Mouse (Mus musculus): ENCODE data around the gene Slmap. TPM values are rescaled to one million over a fixed set of nuclear protein-coding genes. Genes with fewer than 3 reads are reported as not detected.
A peak's percentile ranks its signal among the peaks of the same experiment; 100 is the strongest.

The Slmap gene
- total and polyA plus RNA-seq, 3 experiments, result 19.0 to 61.0 (median 51.0) TPM

DNA sequence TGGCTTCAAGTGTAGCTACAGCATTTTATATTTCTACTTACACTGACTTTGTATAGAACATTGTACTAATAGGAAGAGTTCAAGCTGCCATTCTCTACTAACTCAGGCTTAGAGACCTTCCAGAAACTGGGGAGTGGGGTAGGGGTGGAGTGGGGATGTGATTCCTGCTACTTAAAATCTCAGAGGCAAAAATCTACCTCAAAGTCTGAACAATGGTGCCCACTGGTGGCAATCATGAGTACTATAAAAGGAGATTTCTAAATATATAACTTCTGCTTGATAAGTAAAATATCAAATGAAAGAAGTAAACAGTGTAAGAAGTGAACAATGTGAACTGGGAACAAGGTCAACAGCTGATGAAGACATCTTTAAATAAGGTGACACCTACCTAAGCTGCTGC, 75.2 kb downstream of the Slmap start:
- Histone ChIP-seq H3K4me1 (ENCODE audit: control insufficient read depth in 1 of 2, insufficient read depth in 2 of 2) (peaks cover 0 to 18% of the 10 kb centered on the region in 2 experiments; a peak in 2 of 4 replicates), H3K27ac (ENCODE audit: insufficient read depth, low read depth) (no peak overlapping the region), H3K27me3 (replicated peaks) (no peaks in the 10 kb centered on the region), H3K9me3 (replicated peaks; ENCODE audit: low read length) (peaks cover 4% of the 10 kb centered on the region), H3K79me2 (replicated peaks; ENCODE audit: control insufficient read depth, extremely low read depth, insufficient read depth, poor library complexity, severe bottlenecking) (no peaks in the 10 kb centered on the region), H3K9ac (ENCODE audit: insufficient read depth, low read depth) (no peak overlapping the region), H3K36me3 (replicated peaks in 1 of 2; ENCODE audit: control insufficient read depth in 1 of 2, insufficient read depth in 1 of 2, low read length in 1 of 2) (peaks cover 20 to 70% of the 10 kb centered on the region in 2 experiments), H3K4me3 (replicated peaks in 1 of 3; ENCODE audit: low read depth in 2 of 3, low read length in 2 of 3, poor library complexity in 1 of 3) (no peak overlapping the region), H3K4me2 (ENCODE audit: insufficient read depth, low read depth, poor library complexity, severe bottlenecking) (no peak overlapping the region)
- dilution Hi-C loops (cut with MboI; ENCODE audit: extremely low pct_ligation_motif_present, extremely low pct_unique_long_range_greater_than_20kb, low sequenced_read_pairs), result no loop called here
- TF ChIP-seq BHLHE40 (IDR thresholded peaks at IDR 0.05; ENCODE audit: low read depth, low read length) (no peak), KAT2A (IDR thresholded peaks at IDR 0.05; ENCODE audit: insufficient replicate concordance, low read length) (no peak), SMC3 (IDR thresholded peaks at IDR 0.05; ENCODE audit: low read depth, low read length) (peak; percentile 37), MEF2A (IDR thresholded peaks at IDR 0.05; ENCODE audit: borderline replicate concordance, low read depth, low read length) (no peak), ZKSCAN1 (IDR thresholded peaks at IDR 0.05; ENCODE audit: borderline replicate concordance, low read depth, low read length) (no peak), NELFE (IDR thresholded peaks at IDR 0.05; ENCODE audit: low read depth, low read length) (no peak), UBTF (IDR thresholded peaks at IDR 0.05; ENCODE audit: low read depth, low read length) (no peak), MAFK (IDR thresholded peaks at IDR 0.05; ENCODE audit: insufficient replicate concordance, low read length) (no peak), CHD2 (IDR thresholded peaks at IDR 0.05; ENCODE audit: low read length) (no peak), CTCF (conservative IDR thresholded peaks at IDR 0.05 in 1 of 2, IDR thresholded peaks at IDR 0.05 in 1 of 2; ENCODE audit: low read depth in 2 of 2, low read length in 2 of 2) (peak in 1 of 2 experiments; percentile 58; a peak in 2 of 4 replicates), USF1 (IDR thresholded peaks at IDR 0.05; ENCODE audit: low read depth, low read length) (no peak), ZNF384 (IDR thresholded peaks at IDR 0.05; ENCODE audit: low read depth, low read length) (no peak), NRF1 (IDR thresholded peaks at IDR 0.05; ENCODE audit: low read depth, low read length) (no peak), MAZ (IDR thresholded peaks at IDR 0.05; ENCODE audit: low read depth, low read length) (no peak), ETS1 (conservative IDR thresholded peaks at IDR 0.05; ENCODE audit: low read depth, low read length) (no peak), ELF1 (IDR thresholded peaks at IDR 0.05; ENCODE audit: low read depth, low read length) (no peak), TCF12 (IDR thresholded peaks at IDR 0.05; ENCODE audit: low read depth, low read length) (no peak), MXI1 (IDR thresholded peaks at IDR 0.05; ENCODE audit: low read depth, low read length) (no peak), TBP (conservative IDR thresholded peaks at IDR 0.05; ENCODE audit: low read depth, low read length) (no peak), POLR2AphosphoS2 (IDR thresholded peaks at IDR 0.05; ENCODE audit: low read depth, low read length) (no peak), PAX5 (IDR thresholded peaks at IDR 0.05; ENCODE audit: low read length) (no peak), JUN (IDR thresholded peaks at IDR 0.05; ENCODE audit: insufficient read depth, low read depth, low read length) (no peak), RAD21 (IDR thresholded peaks at IDR 0.05; ENCODE audit: low read depth, low read length) (peak; percentile 44), IRF4 (IDR thresholded peaks at IDR 0.05; ENCODE audit: low read depth, low read length) (no peak), HCFC1 (IDR thresholded peaks at IDR 0.05; ENCODE audit: low read depth, low read length) (no peak)
- in situ Hi-C loops (cut with MboI; ENCODE audit: low pct_ligation_motif_present, low pct_unique_long_range_greater_than_20kb, low sequenced_read_pairs), result no loop called here
- DNase-seq (ENCODE audit: extremely low read depth), result no peak
